Mouse (Mus musculus) G1E (cell line): ENCODE measurements around the gene Ppp1r14b. TPM values are rescaled to one million over a fixed set of nuclear protein-coding genes. Genes with fewer than 3 reads are reported as not detected.

ENCODE experiments used
- ATAC-seq: 2 replicates; pipeline ENCODE4 v1.8.0; 2016; ENCODE audit warnings: mild to moderate bottlenecking; ENCODE audit not compliant: insufficient number of reproducible peaks, poor library complexity, low FRiP score, severe bottlenecking; ENCODE audit errors: extremely low read depth
- DNase-seq: peaks from one replicate; pipeline ENCODE4 v3.0.0; 2012; ENCODE audit warnings: low spot score
- H3K27me3 ChIP-seq: 2 replicates; pipeline ENCODE4 v1.6.1; 2012; ENCODE audit warnings: mild to moderate bottlenecking, low read length, inconsistent platforms; ENCODE audit not compliant: insufficient read depth
- H3K36me3 ChIP-seq: replicated peaks from 2 replicates; pipeline ENCODE3; 2012; ENCODE audit warnings: mild to moderate bottlenecking, inconsistent platforms
- H3K4me1 ChIP-seq: 2 replicates; pipeline ENCODE4 v1.6.1; 2012; ENCODE audit warnings: low read depth, low read length, inconsistent platforms, mixed read lengths; ENCODE audit not compliant: insufficient read depth
- H3K4me3 ChIP-seq: 2 replicates; pipeline ENCODE4 v1.5.1; 2012; ENCODE audit warnings: low read depth, mild to moderate bottlenecking, inconsistent platforms, low read length, moderate library complexity, mixed read lengths
- H3K9me3 ChIP-seq: replicated peaks from 2 replicates; pipeline ENCODE4 v1.6.1; 2012; ENCODE audit warnings: inconsistent platforms
- CTCF ChIP-seq: IDR thresholded peaks from 2 replicates; pipeline ENCODE4 v1.5.1; 2012; ENCODE audit warnings: low read depth, low read length, inconsistent platforms, mixed read lengths
- GATA1 ChIP-seq: IDR thresholded peaks from 2 replicates; pipeline ENCODE4 v1.6.1; 2012; ENCODE audit warnings: borderline replicate concordance, low read length, inconsistent platforms, mixed read lengths
- GATA2 ChIP-seq: IDR thresholded peaks from 2 replicates; pipeline ENCODE4 v1.6.1; 2012; ENCODE audit warnings: low read depth, low read length, inconsistent platforms, borderline replicate concordance
- POLR2AphosphoS5 ChIP-seq: IDR thresholded peaks from 2 replicates; pipeline ENCODE4 v1.6.1; 2012; ENCODE audit warnings: low read depth, low read length, inconsistent platforms; ENCODE audit not compliant: insufficient replicate concordance
- TAL1 ChIP-seq: conservative IDR thresholded peaks from 2 replicates; pipeline ENCODE4 v1.6.1; 2012; ENCODE audit warnings: low read depth, low read length, inconsistent platforms, mixed read lengths
- polyA plus RNA-seq: library from polyadenylated mRNA; stranded (reverse); fragments of >175 nt; gene quantifications from 2 replicates; pipeline ENCODE4 v1.2.3, GENCODE M21; 2012
- total RNA-seq, 2 experiments: library from RNA; stranded (forward) in 1 of 2; stranded (reverse) in 1 of 2; fragments of 200-1000 nt in 1 of 2; fragments of >200 nt in 1 of 2; fragmentation: Nextera tagmentation in 1 of 2; gene quantifications; 2 replicates each; pipeline ENCODE4 v1.2.3; 2014 to 2017

The Ppp1r14b gene
- total RNA-seq (2014; fragmentation: Nextera tagmentation) (74.0 and 111 TPM in 2 replicates), total RNA-seq (2017) (141 and 168 TPM in 2 replicates), polyA plus RNA-seq (281 and 350 TPM in 2 replicates)

- DNase-seq (peak; percentile 78), ATAC-seq (peak; percentile 36; the same call in 1 of the 2 replicates)
- H3K9me3 ChIP-seq = no peaks in the 10 kb centered on the region
- peaks cover 86% of the 10 kb centered on the region for H3K4me1 ChIP-seq
- peak within 1 kb of the TSS; percentile 80 for H3K4me3 ChIP-seq
- no peaks in the 10 kb centered on the region for H3K27me3 ChIP-seq
- no peak for TF ChIP-seq GATA1
- no peak for TF ChIP-seq POLR2AphosphoS5
- TF ChIP-seq CTCF = no peak
- peaks cover 37% of the 10 kb centered on the region for H3K36me3 ChIP-seq
Measured at GRCm38 (mm10) chr19:6974211-6975205, at the start of gene Ppp1r14b. Gene Ppp1r14b (plus strand): TSS chr19:6974968.

- DNase-seq (no peak), ATAC-seq (no peak)
- Histone ChIP-seq H3K4me3 (peak within 1 kb of the TSS; percentile 2; the same call in 1 of the 2 replicates), H3K9me3 (no peaks in the 10 kb centered on the region), H3K4me1 (peaks cover 34% of the 10 kb centered on the region), H3K36me3 (peaks cover 3% of the 10 kb centered on the region), H3K27me3 (peaks cover 40% of the 10 kb centered on the region)
- TF ChIP-seq CTCF (no peak), GATA1 (no peak), TAL1 (no peak), GATA2 (no peak), POLR2AphosphoS5 (no peak)
Measured at GRCm38 (mm10) chr19:6925307-6925573, 49.5 kb upstream of the Ppp1r14b start, which contains the start of gene Catsperz. Gene Catsperz (minus strand): TSS chr19:6925380.

- Histone ChIP-seq H3K36me3 (no peaks in the 10 kb centered on the region), H3K27me3 (peaks cover 42% of the 10 kb centered on the region), H3K4me1 (peaks cover 28% of the 10 kb centered on the region), H3K4me3 (no peak overlapping the region), H3K9me3 (no peaks in the 10 kb centered on the region)
- DNase-seq (no peak), ATAC-seq (no peak)
- TF ChIP-seq POLR2AphosphoS5 (no peak), TAL1 (no peak), GATA2 (no peak), CTCF (no peak), GATA1 (no peak)
Measured at GRCm38 (mm10) chr19:6925611-6926329, 49.0 kb upstream of the Ppp1r14b start.

GRCm38 (mm10) chr19:6926559-6927255, 48.1 kb upstream of the Ppp1r14b start:
- no peak overlapping the region for H3K4me3 ChIP-seq
- no peak for DNase-seq

GRCm38 (mm10) chr19:6928080-6928479, 46.7 kb upstream of the Ppp1r14b start:
- H3K4me1 ChIP-seq = peaks cover 13% of the 10 kb centered on the region
- H3K4me3 ChIP-seq = no peak overlapping the region
- TF ChIP-seq TAL1 (no peak), CTCF (no peak), POLR2AphosphoS5 (no peak), GATA2 (no peak), GATA1 (no peak)
- DNase-seq (no peak), ATAC-seq (no peak)
- H3K27me3 ChIP-seq = peaks cover 62% of the 10 kb centered on the region
- H3K9me3 ChIP-seq = no peaks in the 10 kb centered on the region
- no peaks in the 10 kb centered on the region for H3K36me3 ChIP-seq

More at GRCm38 (mm10) chr19:6926559-6927255, 48.1 kb upstream of the Ppp1r14b start:
- H3K27me3 ChIP-seq = peaks cover 50% of the 10 kb centered on the region
- no peak for ATAC-seq
- H3K36me3 ChIP-seq = no peaks in the 10 kb centered on the region
- H3K4me1 ChIP-seq = peaks cover 23% of the 10 kb centered on the region
- H3K9me3 ChIP-seq = no peaks in the 10 kb centered on the region
- TF ChIP-seq GATA2 (no peak), POLR2AphosphoS5 (no peak), GATA1 (no peak), TAL1 (no peak), CTCF (no peak)

- Histone ChIP-seq H3K4me1 (peaks cover 6% of the 10 kb centered on the region), H3K4me3 (no peak overlapping the region), H3K27me3 (peaks cover 73% of the 10 kb centered on the region), H3K9me3 (peaks cover 8% of the 10 kb centered on the region), H3K36me3 (no peaks in the 10 kb centered on the region)
- ATAC-seq (no peak), DNase-seq (no peak)
- TF ChIP-seq POLR2AphosphoS5 = no peak
- no peak for TF ChIP-seq CTCF
- TF ChIP-seq GATA1 = no peak
- no peak for TF ChIP-seq TAL1
Measured at GRCm38 (mm10) chr19:6931002-6931401, 43.8 kb upstream of the Ppp1r14b start.
